Mouse (Mus musculus) heart, postnatal 0 days (tissue): ENCODE data around the gene Cd3eap. TPM values are rescaled to one million over a fixed set of nuclear protein-coding genes. Genes with fewer than 3 reads are reported as not detected.

Source experiments
- ATAC-seq: fragments of 200-750 bp; cut with Nextera tagmentation; 2 replicates; pipeline ENCODE4 v1.8.0; 2017; ENCODE audit warnings: low read depth, moderate number of reproducible peaks, moderate library complexity; ENCODE audit not compliant: insufficient read depth
- DNase-seq: peaks from one replicate; pipeline ENCODE4 v3.0.0-alpha.2; 2016; ENCODE audit warnings: low spot score
- H3K27ac ChIP-seq: fragments of 300-500 bp; sonication (generic); 2 replicates; pipeline ENCODE4 v1.5.1; 2014; ENCODE audit warnings: low read depth, mild to moderate bottlenecking
- H3K27me3 ChIP-seq: fragments of 300-500 bp; sonication (generic); 2 replicates; pipeline ENCODE4 v1.6.1; 2014; ENCODE audit warnings: low read length, mixed read lengths; ENCODE audit not compliant: control insufficient read depth, insufficient read depth
- H3K36me3 ChIP-seq: fragments of 300-500 bp; sonication (generic); replicated peaks from 2 replicates; pipeline ENCODE4 v1.6.1; 2014; ENCODE audit warnings: low read length, mixed read lengths; ENCODE audit not compliant: control insufficient read depth, insufficient read depth
- H3K4me1 ChIP-seq: fragments of 300-500 bp; sonication (generic); 2 replicates; pipeline ENCODE4 v1.6.1; 2014; ENCODE audit warnings: antibody characterized with exemption; ENCODE audit not compliant: control insufficient read depth, insufficient read depth
- H3K4me2 ChIP-seq: fragments of 300-500 bp; sonication (generic); 2 replicates; pipeline ENCODE4 v1.6.1; 2014; ENCODE audit warnings: low read depth, mild to moderate bottlenecking, low read length, moderate library complexity
- H3K4me3 ChIP-seq: fragments of 300-500 bp; sonication (generic); 2 replicates; pipeline ENCODE4 v1.5.1; 2014; ENCODE audit warnings: low read depth, low read length
- H3K9ac ChIP-seq: fragments of 300-500 bp; sonication (generic); replicated peaks from 2 replicates; pipeline ENCODE4 v1.6.1; 2014; ENCODE audit warnings: low read depth, low read length, mixed read lengths
- H3K9me3 ChIP-seq: fragments of 300-500 bp; sonication (generic); replicated peaks from 2 replicates; pipeline ENCODE4 v1.6.1; 2016; ENCODE audit warnings: low read length; ENCODE audit not compliant: control insufficient read depth
- CTCF ChIP-seq: IDR thresholded peaks from 2 replicates; pipeline ENCODE4 v1.5.1; 2016; ENCODE audit warnings: antibody characterized with exemption, control low read depth, low read depth
- EP300 ChIP-seq: IDR thresholded peaks from 2 replicates; pipeline ENCODE4 v1.6.1; 2016; ENCODE audit warnings: antibody characterized with exemption, low read depth
- WGBS: fragments of 180-500 bp; shearing (Covaris S2); extraction: QIAGEN DNeasy Blood & Tissue Kit; methylation state at CpG from one replicate; pipeline ENCODE4 v1.1.7; 2014; 5-methylcytosine and 5-hydroxymethylcytosine counted together
- polyA plus RNA-seq: library from polyadenylated mRNA; unstranded; fragments of >200 nt; fragmentation: Nextera tagmentation; extraction: Ambion mirVana; gene quantifications from 2 replicates; pipeline ENCODE4 v1.2.1, GENCODE M21; 2015
- total RNA-seq: library from RNA; depleted of rRNA; stranded (reverse); fragments of >200 nt; gene quantifications from 2 replicates; pipeline ENCODE4 v1.2.3, GENCODE M21; 2014; ENCODE audit warnings: low replicate concordance

Gene Cd3eap
- total and polyA plus RNA-seq, 2 experiments from 2014 or later: 3.2 to 11.7 TPM

DNA sequence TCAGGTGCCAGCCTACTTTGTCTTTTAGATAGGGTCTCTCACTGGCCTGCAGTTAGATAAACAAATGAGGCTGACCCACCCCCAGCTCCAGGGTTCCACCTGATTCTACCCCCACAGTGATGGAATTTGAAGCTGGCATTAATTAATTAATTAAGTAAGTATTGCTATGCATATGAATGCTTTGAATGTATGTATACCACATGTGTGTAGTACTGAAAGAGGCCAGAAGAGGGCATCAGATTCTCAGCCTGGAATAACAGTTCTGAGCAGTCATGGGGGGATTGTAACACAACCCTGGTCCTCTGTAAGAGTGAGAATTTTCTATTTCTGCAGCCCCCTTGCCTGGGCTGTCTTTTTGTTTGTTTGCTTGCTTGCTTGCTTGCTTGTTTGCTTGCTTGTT lies 30.9 kb downstream of the Cd3eap start:
- no peaks in the 10 kb centered on the region for H3K36me3 ChIP-seq
- ATAC-seq: no peak

DNA sequence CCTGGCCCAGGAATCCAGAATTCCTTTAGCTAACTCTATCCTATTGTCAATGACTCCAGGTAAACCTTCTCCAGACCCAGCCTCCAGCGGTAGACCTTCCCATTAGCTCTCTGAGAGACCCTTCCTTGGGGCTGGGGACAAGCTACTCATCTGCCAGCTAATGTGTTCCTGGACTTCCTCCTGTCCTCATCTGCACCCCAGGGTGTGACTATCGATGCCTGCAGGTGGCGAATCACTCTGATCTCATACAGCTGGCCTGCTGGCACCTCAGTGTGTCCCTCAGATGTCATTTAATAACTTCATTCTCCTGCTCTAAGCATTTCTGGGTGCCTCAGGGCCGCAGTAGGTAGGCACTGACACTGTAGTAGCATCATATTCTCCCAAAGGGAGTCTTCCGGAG lies 31.5 kb downstream of the Cd3eap start:
- H3K4me2 ChIP-seq: no peak overlapping the region
- H3K4me1 ChIP-seq: peaks cover 17% of the 10 kb centered on the region
- no peak overlapping the region for H3K4me3 ChIP-seq
- no peaks in the 10 kb centered on the region for H3K27me3 ChIP-seq
- 67% methylated on average over 5 of the region's 5 CpGs for WGBS
- no peak for TF ChIP-seq CTCF
- no peak for TF ChIP-seq EP300
- no peaks in the 10 kb centered on the region for H3K36me3 ChIP-seq
- no peak for ATAC-seq
- peak overlapping the region; percentile 58; the same call in 1 of the 2 replicates for H3K27ac ChIP-seq
- no peak overlapping the region for H3K9ac ChIP-seq
- no peak for DNase-seq
- H3K9me3 ChIP-seq: no peaks in the 10 kb centered on the region

More for the DNA sequence above, 30.9 kb downstream of the Cd3eap start:
- TF ChIP-seq EP300 (no peak), CTCF (peak; percentile 14; the same call in 1 of the 2 replicates)
- Histone ChIP-seq H3K27me3 (no peaks in the 10 kb centered on the region), H3K4me2 (no peak overlapping the region), H3K4me3 (no peak overlapping the region), H3K27ac (no peak overlapping the region), H3K9me3 (no peaks in the 10 kb centered on the region), H3K9ac (no peak overlapping the region), H3K4me1 (peaks cover 18% of the 10 kb centered on the region)
- DNase-seq: no peak

DNA sequence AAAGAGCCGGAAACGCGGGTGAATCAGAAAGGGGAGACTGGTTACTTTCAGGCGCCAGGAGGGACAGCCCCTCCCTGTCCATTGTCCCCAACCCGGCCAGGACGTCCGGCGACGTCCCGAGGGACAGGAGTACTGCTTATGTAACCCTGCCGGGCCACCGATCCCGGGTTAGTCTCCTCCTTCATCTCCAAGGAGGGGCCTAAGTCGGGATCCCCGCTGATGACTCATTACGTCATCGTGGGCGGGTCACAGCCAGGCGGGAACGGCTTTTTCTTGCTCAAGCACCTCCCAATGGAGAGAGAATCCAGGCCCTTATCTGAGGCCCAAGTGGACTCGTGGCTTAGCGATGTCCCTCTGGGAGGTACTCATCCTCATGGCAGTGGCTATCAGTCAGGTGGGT lies 32.2 kb downstream of the Cd3eap start:
- Histone ChIP-seq H3K4me3 (peak overlapping the region; percentile 42), H3K4me2 (peak overlapping the region; percentile 78), H3K36me3 (no peaks in the 10 kb centered on the region), H3K27me3 (no peaks in the 10 kb centered on the region), H3K4me1 (peaks cover 12% of the 10 kb centered on the region), H3K9ac (peak overlapping the region; percentile 38; the same call in 1 of the 2 replicates), H3K9me3 (no peaks in the 10 kb centered on the region), H3K27ac (peak overlapping the region; percentile 95)
- WGBS: 0% methylated on average over 22 of the region's 22 CpGs
- DNase-seq (peak; percentile 94), ATAC-seq (peak; percentile 89)
- no peak for TF ChIP-seq CTCF
- TF ChIP-seq EP300: peak; percentile 89; the same call in 1 of the 2 replicates

DNA sequence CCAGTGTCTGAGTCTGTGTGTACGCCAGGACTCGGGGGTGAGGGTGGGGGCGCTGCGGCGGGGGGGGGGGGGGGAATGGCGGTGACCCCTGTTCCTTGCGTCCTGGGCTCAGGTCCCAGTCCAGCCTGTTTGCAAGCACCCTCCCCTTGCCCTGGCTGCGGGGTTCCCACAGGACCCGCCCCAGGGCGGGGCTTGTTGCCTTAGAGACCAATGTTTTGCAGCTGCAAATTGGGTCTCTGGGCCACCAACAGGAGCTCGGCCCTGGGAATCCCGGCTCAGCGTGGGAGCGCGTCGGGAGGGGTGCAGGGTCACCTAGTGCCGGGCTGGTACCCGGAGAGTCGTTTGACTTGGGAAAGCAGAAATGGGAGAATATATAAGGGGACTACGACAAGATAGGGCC lies 32.9 kb downstream of the Cd3eap start:
- 1% methylated on average over 20 of the region's 20 CpGs for WGBS
- peaks cover 6% of the 10 kb centered on the region for H3K4me1 ChIP-seq
- H3K4me2 ChIP-seq: peak overlapping the region; percentile 78
- TF ChIP-seq CTCF (no peak), EP300 (no peak)
- H3K9ac ChIP-seq: peak overlapping the region; percentile 38; the same call in 1 of the 2 replicates
- peak; percentile 83 for ATAC-seq
- peak; percentile 79 for DNase-seq
- peak overlapping the region; percentile 42 for H3K4me3 ChIP-seq
- peak overlapping the region; percentile 95 for H3K27ac ChIP-seq
- H3K27me3 ChIP-seq: no peaks in the 10 kb centered on the region
- H3K9me3 ChIP-seq: no peaks in the 10 kb centered on the region
- no peaks in the 10 kb centered on the region for H3K36me3 ChIP-seq

DNA sequence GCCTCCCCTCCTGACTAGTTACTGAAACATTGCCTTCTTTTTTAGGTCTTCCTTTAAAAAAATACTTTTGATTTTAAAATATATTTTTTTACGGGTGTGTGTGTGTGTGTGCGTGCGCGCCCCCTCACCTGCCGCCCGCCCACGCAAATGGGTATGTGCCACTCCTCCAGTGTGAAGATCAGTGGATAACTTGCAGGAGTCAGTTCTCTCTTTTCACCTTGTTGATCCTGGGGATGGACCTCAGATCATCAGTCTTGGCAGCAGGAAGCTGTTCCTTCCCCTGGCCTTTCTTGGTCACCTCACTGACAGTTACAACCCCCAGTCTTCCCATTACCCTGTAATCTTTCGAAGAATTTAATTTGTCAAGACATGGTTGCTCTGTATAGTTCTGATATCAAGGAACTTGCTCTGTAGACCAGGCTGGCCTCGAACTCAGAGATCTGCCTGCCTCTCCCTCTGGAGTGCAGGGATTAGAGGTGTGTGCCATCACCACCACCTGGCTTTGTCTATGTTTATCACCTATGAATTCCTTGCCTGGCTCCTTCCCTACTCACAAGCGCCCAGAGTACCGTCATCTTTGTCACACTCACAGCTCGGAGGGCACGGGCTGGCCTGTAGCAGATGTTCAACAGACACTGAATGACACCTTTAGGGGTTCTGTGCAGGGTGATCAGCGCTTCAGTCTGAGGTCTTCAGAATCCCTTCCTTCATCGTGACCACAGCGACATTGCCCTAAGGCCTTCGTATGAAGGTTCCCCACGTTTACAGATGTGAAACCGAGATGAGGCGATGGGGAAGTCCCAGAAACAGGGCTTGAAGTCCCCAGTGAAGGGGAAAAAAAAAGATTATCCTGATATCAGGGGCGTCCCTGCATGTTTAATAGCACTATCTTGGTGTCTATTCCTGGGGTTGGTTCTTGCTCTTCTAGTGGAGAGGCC lies 33.8 kb downstream of the Cd3eap start:
- ATAC-seq (no peak), DNase-seq (no peak)
- TF ChIP-seq CTCF (no peak), EP300 (no peak)
- Histone ChIP-seq H3K4me1 (peaks cover 8% of the 10 kb centered on the region), H3K4me2 (peak overlapping the region; percentile 78), H3K27ac (peak overlapping the region; percentile 95), H3K4me3 (peak overlapping the region; percentile 42), H3K36me3 (no peaks in the 10 kb centered on the region), H3K9ac (no peak overlapping the region), H3K27me3 (no peaks in the 10 kb centered on the region), H3K9me3 (no peaks in the 10 kb centered on the region)
- WGBS: 65% methylated on average over 21 of the region's 21 CpGs
